Mouse (Mus musculus) embryo, embryonic 10 days (tissue): ENCODE measurements around the gene Gm15128.
"Not testable (repeated sequence)": the region's sequence is repeated elsewhere in the genome, so short reads cannot be mapped to it uniquely, and the experiment has no call there.

ENCODE experiments used
- DNase-seq: peaks from one replicate; pipeline ENCODE4 v3.0.0-alpha.2; 2015; ENCODE audit warnings: low spot score

The Gm15128 gene

DNA sequence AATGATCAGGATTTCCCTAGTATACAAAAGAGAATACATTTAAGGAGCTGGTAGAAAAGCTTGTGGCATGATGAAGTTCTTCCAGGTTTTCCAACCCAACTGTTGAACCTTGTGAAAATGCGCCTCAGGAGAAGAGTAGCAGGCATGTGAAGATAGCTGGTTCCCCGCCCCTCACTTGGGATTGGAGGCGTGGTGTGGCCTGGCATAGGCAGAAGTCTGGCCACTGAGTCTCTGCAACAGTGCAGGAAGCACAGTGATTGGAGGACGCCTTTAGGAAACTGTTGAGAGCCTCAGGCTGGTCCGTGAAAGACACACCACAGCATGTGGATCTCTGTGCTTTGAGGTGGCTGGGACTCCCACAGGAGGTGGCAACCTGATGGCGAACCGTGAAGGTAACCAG is at the start of gene Gm15128:
Gene Gm15128 (plus strand): TSS at position 301 of the 400 bp plus-strand sequence.
- not testable (repeated sequence) for DNase-seq
